Mouse (Mus musculus) kidney, postnatal 10 days (tissue): Measurements from ENCODE around the gene Rimbp2.

Experiments used
- DNase-seq: peaks from one replicate; pipeline ENCODE4 v3.0.0; 2021; ENCODE audit warnings: mixed read lengths

Rimbp2 gene

GRCm38 (mm10) chr5:128925073-128925472 is 28.2 kb downstream of the Rimbp2 start:
- no peak for DNase-seq

DNA sequence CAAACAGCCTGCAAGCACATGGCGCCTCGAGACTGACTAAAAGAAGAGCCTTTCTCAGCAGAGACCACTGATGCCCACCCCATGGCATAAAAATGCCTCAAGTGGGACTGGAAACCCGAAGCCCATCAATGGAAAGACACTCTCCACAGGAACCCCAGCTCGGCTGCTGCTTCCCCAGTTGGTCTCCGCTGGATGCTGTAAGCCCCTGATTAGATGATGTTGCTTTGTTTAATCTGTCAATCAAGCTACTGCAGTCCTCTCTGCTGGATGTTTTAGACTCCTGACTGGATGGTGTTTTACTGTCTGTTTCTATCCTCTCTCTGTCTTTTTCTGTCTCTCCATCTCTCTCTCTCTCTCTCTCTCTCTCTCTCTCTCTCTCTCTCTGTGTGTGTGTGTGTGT is 33.2 kb downstream of the Rimbp2 start:
- DNase-seq = no peak

- peak; percentile 92 for DNase-seq
These were observed 35.9 kb downstream of the Rimbp2 start for GRCm38 (mm10) chr5:128917116-128917959.

- no peak for DNase-seq
These were observed 39.5 kb downstream of the Rimbp2 start for GRCm38 (mm10) chr5:128913820-128914219.

DNA sequence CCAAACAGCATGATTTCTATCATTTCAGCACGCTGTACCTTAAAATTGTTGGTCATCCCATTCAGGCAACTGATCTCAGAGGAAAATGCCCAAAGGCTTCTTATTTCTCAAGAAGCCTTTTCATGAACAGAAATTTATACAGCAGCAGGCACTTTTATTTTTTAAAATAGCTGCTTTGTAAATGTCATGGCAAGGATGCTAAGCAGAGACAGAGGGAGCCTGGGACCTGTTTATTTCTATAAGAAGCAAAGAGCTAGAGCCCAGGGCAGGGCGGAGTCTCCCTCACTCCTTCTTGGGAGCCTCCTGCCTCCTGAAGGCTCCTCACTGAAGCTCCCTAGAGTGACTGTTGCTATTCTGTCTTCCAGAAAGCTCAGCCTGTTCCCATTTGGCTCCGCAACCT is 40.9 kb downstream of the Rimbp2 start:
- DNase-seq = no peak

- no peak for DNase-seq
These were observed 41.7 kb downstream of the Rimbp2 start for GRCm38 (mm10) chr5:128911593-128911992.

GRCm38 (mm10) chr5:128904113-128904512 is 49.2 kb downstream of the Rimbp2 start:
- DNase-seq = no peak

DNA sequence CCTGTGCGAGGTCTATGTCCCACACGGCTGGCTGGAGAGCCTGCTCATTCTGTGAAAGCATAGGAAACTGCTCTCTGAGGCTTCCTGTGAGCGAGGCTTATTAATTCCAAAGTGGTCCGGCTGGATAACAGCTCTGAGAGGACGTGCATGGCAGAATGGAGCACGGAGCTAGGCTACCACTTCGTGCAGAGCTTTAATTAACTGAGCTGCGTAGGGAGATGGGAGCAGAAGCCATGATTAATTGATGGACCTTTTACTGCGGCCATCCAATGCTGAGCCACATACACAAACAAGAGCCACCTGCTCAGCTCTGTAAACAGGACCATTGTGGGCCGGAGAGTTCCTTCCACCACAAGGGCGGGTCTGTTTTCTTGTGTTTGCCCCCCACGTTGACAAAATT is 50.2 kb downstream of the Rimbp2 start:
- DNase-seq = no peak

- DNase-seq = no peak
These were observed 53.3 kb downstream of the Rimbp2 start for GRCm38 (mm10) chr5:128899971-128900370.

GRCm38 (mm10) chr5:128894921-128895320 is 58.4 kb downstream of the Rimbp2 start:
- DNase-seq = no peak

GRCm38 (mm10) chr5:128887546-128887945 is 65.7 kb downstream of the Rimbp2 start:
- no peak for DNase-seq

DNA sequence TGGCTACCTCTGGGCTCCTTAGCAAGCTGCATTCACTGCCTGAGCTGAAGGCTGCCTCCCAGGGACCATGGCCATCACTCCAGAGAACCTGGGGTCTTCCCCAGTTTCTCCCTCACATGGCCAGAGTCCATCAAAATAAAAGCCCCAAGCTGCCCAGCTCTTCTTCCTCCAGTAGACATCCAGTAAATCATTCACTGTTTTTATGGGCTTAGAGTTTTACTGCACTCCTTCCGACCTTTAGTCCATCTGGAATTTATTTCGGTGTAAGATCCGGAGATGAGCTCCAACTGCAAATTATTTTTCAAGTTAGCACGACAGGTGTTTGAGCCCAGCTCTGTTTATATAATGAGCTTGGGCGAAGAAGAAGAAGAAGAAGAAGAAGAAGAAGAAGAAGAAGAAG is 69.0 kb downstream of the Rimbp2 start:
- DNase-seq = peak; percentile 13

DNA sequence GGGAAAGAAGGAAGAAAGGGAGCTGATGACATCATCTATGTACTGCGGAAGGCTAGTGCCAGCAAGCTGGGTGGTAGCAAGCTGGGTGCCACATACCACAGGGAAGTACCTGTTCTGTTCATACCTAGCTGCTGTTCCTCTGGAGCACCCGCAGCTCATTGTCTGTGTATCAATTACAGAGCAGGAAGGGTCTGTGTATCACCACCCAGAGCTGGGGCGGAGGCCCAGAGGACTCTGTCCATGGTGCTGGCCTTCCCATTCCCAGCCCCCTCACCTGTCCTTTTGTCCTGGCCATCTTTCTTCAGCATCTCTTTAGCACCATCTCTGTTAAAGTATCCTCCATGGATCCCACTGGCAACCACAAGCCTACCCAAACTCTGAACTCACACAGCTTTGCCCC is 74.2 kb downstream of the Rimbp2 start:
- peak; percentile 34 for DNase-seq

DNA sequence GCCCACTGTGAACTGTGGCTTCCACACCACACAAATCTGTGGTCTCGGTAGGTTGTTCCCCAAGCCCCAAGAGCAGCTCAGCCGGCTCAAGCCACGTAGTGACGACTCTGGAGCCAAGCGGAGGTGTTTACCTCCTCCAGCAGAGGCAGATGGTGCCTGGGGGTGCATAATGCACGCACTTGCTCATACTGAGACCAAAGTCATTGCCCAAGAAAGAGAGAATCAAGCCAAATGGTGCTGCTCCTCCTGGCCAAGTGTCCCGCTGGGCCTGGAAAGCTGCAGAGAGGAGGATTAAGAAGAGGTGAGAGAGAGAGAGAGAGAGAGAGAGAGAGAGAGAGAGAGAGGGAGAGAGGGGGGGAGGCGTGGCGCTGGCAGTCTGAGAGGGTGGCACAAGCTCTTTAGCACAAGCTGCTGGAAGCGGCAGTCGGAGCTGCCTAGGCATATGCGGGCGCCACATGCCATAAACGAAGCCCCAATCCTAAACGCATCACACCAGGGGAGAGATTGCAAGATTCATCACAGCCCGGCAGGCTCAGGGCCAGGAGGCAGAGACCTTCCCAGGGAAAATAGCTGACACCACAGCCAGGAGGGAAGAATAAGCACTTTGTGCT is 75.8 kb downstream of the Rimbp2 start:
- no peak for DNase-seq

DNA sequence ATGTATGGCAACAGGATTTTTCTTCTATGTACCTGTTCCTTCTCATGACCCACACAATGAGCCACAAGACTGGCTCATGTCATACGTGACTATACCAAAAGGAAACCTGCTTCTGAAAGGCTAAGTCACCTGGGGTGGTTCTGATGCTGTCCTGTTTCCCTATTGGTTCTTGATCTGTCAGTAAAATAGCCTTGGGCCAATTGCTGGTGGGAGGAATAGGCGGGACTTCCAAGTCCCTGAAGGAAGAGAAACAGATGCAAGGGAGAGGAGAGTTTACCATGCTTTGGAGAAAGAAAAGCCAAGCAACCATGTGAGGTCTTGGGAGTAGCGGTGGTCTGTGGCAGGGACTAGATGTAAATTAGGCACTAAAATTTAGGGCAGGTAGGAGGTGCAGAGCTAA is 81.6 kb downstream of the Rimbp2 start:
- DNase-seq = no peak

- no peak for DNase-seq
These were observed 86.5 kb downstream of the Rimbp2 start for GRCm38 (mm10) chr5:128866811-128867210.

- DNase-seq = no peak
These were observed 87.0 kb downstream of the Rimbp2 start for GRCm38 (mm10) chr5:128866291-128866690.

GRCm38 (mm10) chr5:128863497-128863896 is 89.8 kb downstream of the Rimbp2 start:
- DNase-seq = no peak

GRCm38 (mm10) chr5:128860907-128861306 is 92.4 kb downstream of the Rimbp2 start:
- DNase-seq = no peak

DNA sequence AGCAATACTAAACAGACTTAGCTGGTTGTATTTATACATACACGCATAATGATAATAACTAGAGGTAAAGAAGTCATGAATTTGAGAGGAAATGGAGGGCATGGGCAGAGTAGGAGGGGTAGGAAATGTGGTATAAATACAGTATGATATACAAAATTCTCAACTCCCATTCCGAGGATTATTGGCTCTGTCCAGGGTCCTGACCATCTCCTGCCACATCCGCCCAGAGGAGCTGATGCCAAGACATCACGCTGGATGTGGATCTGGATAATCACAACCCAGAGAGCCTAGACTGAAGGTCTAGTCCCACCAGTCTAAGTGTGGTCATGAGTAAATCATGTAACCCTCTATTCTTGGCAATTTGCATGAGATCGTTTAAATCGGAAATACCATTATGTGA is 100.5 kb downstream of the Rimbp2 start:
- peak; percentile 60 for DNase-seq

DNA sequence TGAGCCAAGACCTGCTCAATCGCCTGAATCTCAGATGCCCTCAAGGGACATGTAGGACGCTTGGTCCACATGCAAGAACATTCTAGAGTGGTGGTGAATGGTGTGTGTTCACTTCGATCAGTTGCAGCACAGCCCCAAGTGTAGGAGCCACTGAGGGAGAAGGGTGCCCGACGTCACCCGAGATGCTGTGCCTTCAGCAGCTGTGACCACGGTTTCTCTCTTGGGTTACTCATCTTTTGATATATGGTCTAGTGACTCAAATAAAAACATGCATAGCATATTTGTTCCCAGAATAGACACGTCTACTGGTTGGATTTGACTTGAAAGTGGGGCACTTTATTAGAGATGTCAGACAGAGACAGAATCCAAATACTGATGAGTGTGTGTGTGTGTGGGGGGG is 105.5 kb downstream of the Rimbp2 start:
- DNase-seq = no peak

DNA sequence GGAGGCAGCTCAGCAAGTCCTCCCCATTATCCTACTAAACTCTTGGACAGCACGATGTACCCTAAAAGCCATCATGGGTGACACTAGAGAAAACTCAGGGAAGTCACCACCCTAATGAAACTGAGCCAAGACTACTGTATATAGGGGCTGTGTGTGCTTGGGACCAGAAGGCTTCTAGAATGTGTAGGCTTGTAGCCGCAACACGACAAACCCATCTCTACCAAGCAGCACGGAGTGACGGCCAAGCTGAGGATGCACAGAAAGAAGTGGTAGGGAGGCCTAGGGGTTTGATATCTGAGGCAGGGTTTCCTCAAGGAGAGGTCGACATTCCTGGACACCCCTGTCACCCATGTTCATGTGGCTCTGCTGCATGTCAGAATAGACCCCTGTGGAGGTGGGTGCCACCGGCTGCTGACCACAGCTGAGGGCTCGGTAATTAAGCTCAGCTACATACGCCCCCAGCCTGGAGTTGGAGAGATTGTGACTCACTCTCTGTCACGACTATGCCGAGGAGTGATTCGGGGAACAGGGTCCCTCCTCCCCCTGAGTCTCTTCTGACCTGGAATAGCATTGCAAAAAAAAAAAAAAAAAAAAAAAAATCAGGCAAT is 106.7 kb downstream of the Rimbp2 start:
- DNase-seq = no peak

GRCm38 (mm10) chr5:128845033-128845432 is 108.3 kb downstream of the Rimbp2 start:
- no peak for DNase-seq

- DNase-seq = no peak
These were observed 109.3 kb downstream of the Rimbp2 start for GRCm38 (mm10) chr5:128843982-128844381.
